Mouse (Mus musculus) retina, postnatal 7 days (tissue): ENCODE measurements around the gene Frmd4b.
A peak's percentile ranks its signal among the peaks of the same experiment; 100 is the strongest.
"Not testable (repeated sequence)": the region's sequence is repeated elsewhere in the genome, so short reads cannot be mapped to it uniquely, and the experiment has no call there.

Experiments used
- DNase-seq: peaks from one replicate; pipeline ENCODE4 v3.0.0-alpha.2; 2012; ENCODE audit warnings: low read depth, low spot score

The Frmd4b gene

DNA sequence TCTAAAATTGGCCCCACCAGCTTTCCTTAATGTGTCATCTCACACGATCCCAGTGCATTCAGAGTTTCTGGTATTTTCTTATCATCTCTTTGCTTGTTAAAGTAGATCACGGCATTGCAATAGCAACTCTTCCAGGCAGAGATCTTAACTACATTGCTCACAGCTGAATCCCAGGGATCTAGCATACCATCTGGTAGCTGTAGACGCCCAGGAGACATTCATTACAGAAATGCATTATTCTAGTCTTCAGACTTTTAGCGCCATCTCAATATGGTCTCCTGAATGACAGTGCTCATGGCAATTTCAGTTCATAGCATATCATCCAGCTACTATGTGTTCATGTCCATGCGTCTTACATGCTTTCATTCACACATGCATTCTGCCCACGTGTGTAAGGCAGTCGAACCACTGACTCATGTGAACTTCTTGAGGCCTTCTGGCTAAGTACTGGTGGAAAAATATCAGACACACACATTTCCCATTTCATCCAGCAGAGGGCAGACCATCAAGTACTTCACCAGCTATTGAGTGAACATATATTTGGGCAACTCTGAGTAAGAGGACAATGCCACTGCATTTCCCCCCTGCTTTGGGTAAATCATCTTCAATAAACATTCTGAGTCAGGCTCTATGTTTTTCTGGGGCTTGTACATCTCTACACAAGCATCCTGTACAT is 197.4 kb downstream of the Frmd4b start:
- peak; percentile 63 for DNase-seq

DNA sequence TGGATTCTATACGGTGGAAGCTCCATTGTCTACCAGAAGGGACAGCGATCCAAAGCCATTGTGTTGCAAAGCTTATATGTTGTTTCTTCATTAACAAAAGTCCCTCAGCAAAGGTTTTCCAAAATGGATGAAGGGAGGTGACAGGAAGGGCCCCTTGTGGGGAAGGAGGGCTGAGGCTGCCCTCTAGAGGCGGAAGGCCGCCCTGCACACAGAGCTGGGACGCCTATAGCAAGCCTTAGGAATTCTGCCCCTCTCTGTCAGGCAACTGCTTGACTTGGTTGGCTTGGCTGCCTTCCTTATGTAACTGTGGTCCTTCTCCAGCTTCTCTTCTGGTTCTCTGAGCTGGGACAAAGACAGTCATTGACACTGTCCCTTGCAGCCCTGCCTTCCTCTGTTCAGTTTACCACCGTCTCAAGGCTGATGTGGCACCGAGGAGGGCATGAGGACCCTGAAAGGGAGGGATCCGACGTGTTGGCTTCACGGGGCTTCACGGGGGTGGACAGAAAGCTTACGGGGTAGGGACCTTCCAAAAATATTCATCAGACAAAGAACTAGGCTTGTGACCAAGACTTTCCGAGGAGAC is 200.3 kb downstream of the Frmd4b start:
- DNase-seq = peak; percentile 42

DNA sequence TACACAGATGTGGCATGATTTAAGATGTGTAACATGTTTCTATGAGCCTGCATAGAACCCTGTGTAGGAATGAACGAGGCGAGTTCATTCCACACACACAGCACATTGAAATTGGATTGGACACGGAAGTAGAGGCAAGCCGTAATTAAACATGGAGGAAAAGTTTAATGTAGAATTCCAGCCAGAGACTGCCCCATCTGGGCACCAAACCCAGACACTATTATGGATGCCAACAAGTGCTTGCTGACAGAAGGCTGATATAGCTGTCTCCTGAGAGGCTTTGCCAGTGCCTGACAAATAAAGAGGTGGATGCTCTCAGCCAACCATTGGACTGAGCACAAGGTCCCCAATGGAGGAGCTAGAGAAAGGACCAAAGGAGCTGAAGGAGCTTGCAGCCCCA is 201.8 kb downstream of the Frmd4b start:
- DNase-seq = not testable (repeated sequence)

DNA sequence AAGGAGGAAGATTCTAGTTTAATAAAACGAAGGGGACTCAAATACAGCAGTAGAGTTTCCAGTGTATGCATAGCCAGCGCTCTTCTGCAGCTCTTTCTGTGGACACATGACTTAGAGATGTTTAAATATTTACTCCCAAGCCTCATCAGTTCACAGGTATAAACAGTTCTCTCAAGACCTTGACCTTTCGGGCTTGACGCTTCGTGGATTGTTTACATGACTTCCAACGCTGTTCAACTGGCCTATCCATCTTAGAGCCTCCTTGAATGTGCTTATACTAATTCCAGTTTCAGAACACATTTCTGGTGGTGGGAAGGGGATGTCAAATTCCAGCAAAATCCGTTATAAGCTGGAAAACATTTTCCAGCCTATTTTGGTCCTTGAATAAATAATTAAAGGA is 203.9 kb downstream of the Frmd4b start:
- DNase-seq = no peak

DNA sequence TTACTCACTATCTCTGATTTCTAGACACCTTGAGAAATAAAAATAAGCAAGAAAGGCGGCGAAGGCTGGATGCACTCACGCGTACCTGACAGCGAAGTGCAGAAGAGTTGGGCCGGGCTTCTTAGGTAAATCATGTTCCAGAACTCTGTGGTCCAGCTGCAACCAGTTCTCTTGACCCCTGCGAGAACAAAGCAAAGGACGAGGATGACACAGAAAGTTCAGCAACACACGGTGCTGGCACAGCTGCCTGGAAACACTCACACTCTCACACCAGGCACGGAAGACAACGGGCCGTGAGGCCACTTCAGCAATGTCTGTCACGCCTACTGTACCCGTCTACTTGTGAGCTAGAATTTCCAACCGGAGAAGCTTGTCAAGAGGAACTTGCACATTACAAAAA is 204.9 kb downstream of the Frmd4b start:
- DNase-seq = no peak

DNA sequence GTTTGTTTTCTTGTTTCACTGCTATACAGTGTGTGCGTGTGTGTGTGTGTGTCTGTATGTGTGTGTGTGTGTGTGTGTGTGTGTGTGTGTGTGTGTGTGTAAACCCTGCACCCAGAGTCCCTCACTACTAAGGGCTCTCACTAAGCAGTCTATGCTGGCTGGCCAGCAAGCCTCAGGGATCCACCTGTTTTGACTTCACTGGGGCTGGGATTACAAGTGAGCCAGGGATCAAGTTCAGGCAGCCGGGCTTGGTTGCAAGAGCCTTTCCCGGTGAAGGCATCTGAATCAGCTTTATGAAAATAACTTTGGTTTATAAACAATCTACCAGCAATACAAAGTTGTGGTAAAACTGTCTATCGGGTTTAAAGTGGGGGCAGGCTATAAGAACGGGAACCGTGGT is 206.0 kb downstream of the Frmd4b start:
- DNase-seq = no peak

DNA sequence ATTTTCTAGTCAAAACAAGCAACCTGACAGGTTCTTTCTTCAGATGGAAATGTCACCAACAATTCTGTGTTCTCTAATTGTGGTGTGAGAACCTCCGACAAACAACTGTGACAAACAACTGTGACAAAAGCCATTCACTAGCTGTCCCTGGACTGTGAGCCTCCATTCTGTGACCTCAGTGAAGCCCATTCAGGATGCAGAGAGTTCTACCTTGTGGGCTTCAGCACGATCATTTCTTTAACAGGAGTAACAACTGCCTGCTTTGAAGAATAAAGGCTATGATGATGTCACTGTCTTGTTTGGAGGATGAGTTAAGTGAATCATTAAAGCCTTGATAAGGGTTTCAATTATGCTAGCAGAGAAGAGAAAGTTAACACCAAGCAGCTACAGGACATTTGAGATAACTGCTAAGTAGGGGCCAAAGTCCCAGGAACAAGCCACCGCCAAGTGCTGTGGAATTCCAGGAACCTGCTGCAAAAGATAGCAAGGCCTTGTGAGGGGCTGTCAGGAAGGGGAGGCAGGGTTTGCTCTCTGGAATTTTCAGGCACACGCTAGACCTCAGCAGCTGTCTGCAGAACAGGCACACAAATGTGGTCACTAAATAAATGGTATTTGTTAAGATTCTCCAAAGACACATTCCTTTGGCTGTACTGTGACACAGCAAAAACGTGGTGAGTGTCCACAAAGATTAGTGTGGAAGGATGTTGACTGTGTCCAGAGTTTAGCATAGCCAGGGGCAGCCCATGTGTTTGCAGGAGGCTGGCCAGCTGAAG is 207.7 kb downstream of the Frmd4b start:
- no peak for DNase-seq

DNA sequence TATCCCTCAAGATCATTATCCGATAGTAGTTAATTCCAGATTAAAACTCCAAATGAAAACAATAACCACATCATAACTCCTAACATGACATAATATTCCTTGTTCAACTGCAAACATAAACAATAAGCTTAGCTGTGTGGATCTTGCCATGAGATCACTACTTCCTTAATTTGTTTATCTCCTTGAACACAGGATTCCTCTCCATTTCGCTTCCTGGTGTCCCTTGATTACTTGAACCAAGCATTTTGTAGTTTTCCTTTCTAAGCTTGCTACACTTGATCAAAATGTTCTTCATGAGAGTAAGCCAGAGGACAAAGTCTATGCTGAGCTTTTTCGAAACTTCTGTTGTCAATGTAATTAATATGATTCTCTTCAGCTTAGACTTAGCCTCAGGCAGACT is 209.4 kb downstream of the Frmd4b start:
- no peak for DNase-seq

DNA sequence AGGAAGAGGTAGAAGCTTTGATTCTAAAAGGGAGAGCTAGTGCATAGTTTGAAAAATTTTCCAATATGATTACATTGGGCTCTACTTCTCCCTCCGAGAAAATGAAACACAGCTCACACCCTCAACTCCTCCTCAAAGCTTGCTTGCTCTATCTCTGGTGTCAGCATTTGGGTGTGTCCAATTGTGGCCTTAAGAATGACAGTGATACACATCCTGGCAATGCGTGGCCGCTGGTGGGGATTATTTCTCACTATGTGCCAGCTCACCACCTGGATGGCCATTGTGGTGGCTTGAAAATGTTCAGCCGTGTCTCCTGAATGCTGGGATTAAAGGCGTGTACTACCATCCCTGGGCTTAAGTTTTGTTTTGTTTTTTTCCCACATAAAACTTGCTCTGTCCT is 209.9 kb downstream of the Frmd4b start:
- no peak for DNase-seq

DNA sequence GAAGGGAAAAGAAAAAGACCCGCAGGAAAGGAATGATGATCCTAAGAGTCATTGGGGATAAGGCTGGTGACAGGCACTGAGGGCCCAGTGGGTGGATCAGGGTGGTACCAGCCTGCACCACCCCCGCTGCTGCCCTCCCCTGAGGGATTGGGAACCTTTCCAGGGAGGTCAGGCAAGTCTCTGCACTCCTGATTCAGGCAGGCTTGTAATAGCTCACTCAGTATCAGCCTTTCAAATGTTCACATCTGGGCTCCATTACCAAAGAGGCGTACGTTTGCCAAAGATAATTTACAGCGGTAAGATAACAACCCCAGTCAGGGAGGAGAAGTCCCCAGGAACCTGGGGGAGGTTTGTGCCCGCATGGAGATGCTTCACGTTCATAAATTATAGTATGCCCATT is 212.0 kb downstream of the Frmd4b start:
- no peak for DNase-seq

DNA sequence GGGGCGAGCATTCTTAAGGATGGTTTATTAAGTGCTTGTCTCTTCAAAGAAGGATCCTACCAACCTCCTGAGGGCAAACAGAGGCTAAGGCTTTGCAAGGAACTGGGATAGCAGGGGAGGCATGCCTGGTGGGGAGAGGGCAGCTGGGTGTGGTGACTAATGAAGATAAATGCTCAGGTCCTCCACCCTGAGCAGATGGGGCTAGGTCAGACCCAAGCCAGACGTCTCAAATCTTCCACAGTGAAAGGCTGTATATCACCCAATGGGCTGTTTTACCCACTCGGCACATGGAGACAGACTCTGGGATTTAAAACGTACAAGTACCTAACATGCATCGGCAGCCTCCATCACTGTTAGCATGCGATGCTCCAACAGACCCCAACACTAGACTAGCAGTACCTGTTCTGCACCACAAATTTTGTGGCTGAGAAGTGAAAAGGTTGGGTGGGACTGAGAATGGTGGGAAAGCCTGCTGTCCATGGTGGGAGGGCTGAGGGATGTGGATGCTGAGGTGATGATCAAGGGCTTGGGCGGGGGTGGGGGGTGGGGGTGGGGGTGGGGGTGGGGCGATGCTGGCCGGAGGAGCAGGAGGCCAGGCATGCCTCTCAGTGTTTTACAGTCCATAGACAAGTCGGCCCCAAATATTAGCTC is 214.4 kb downstream of the Frmd4b start:
- no peak for DNase-seq

DNA sequence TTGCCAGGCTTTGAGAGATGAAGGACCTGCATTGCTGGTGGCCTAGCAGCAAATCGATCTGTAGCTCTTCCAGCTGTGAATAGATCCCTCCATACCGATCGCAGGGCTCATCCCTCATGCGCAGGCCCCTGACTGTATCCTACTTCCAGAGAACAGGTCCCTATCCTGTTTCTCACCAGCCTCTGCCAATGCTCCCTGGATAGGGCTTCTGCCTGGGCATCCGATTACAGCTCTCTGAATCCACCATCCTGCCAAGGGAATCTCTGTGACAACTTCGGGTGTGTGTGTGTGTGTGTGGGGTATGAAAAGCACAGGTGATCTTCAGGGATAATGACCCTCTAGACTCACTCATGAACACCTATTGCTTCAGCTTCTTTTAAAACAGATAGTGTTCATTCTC is 216.9 kb downstream of the Frmd4b start:
- DNase-seq = no peak

DNA sequence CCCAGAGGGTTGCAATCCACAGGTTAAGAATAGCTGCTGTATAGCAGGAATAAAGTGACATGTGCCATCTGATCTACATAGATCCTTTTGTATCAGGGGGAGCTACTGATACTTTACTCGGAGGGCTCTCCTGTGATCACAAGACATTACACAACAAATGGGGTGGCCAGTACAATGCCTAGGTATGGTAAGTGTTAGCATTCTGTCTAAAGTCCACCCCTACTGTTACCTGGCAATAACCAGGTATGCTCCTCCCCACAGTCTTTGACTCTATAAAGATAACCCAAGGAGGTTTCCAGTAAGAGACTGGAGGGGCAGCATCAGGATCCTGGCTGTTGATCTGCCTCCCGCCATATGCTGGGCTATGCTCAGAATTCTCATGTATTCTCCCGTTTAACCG is 219.4 kb downstream of the Frmd4b start:
- no peak for DNase-seq

DNA sequence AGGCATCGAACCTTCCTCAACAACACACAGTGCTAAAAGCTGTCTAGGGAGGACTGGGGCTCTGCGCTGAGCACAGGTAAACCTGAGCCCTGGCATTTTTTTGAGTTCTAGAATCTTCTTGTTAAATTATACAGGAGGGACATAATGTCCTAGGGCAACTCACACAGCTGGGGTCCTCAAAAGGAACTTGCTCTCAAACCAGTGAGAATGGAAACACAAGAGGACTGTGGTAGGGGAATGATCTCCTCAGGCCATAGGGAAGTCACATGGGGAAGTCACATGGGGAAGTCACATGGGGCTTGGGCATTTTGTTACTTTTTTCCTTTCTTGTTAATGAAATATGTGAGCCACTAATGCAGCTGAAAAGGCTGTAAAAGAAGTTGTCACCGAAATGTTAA is 220.4 kb downstream of the Frmd4b start:
- no peak for DNase-seq

DNA sequence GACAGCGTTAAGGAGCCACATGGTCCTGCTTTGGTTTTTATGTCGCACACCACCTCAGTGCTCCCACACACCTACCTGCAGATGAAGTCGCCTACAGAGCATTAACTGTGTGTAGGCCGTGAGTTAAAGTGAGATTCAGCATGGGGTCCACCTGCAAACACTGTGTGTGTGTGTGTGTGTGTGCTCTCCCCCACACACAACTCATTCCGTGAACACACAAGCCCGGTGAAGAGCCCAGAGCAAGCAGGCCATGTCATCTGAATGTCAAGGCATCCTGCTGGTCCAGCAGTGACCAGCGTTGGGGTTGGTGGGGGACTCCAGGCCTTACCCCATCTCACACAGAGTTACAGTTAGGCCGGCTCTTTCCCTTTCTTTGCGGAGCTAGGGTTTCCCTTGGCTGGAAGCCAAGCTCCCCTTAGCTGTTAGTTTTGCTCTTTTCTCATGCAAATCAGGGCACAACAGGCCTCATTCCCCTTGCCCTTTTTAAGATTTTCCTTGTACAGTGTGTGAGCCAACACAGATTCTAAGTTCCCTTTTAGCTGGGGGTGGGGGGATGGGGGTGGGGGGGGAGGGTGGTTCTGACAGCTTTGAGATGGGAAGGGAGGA is 220.9 kb downstream of the Frmd4b start:
- no peak for DNase-seq

DNA sequence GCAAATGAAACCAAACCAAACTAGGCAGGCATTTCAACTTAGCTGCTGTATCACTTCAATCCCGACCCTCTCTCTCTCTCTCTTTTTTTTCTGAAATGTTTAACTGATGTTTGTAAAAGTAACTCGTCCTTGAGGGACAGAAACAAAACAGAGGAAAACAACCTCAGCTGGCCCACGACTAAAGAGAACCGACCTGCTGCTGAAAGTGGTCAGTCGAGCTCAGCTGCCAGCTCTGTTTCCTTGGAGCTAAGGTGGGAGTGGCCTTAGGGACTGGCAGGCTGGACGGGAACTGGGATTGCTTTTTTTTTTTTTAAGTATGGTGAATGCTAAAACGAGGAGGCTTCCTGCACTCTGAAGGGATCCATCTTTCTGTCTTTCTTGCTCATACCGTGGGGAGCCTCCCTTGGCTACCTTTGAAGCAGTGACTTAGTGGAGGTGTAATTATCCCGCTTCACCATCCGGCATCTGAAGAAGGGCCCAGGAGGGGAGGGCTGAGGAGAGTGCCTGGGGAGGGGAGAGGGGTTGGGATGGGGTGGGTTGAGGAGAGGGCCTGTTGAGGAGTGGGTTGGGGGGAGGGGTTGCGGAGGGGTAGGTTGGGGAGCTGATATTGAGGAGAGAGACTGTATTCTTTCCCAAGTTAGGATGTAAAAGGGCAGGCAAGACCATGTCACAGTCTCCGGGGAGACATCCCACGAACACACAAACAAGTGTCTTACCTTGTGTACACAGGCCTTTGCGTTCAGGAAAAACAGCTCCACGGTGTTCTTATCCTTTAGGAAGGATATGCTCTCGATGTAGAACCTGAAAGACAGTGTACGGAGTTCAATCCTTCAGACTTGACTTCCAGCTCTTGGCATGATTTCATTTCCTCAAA is 221.6 kb downstream of the Frmd4b start:
- no peak for DNase-seq

DNA sequence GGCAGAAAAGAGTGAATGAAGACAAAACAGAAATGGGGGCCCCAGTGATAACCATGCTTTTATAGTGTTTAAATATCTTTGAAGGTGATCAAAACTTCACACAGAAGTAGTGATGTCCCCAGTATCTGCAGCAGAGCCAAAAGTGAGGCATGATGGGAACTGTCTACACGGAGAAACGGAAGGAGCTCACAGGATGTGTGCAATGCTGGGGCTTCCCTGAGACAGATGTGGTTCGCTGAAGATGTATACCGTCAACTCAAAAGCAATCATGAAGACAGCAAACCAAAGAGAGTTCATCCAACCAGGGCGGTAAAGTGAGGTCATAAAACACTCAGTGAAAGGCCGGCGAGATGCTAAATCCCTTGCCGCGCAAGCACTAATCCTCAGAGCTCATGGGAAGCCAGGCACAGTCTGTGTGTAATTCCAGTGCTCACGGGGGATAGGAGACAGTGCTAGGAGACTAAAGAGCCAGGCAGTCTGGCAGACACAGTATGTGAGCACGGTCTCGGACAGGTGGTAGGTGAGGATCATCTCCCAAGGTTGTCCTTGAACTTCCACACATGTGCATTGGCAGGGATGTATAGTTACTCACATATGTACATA is 222.8 kb downstream of the Frmd4b start:
- DNase-seq = peak; percentile 31

DNA sequence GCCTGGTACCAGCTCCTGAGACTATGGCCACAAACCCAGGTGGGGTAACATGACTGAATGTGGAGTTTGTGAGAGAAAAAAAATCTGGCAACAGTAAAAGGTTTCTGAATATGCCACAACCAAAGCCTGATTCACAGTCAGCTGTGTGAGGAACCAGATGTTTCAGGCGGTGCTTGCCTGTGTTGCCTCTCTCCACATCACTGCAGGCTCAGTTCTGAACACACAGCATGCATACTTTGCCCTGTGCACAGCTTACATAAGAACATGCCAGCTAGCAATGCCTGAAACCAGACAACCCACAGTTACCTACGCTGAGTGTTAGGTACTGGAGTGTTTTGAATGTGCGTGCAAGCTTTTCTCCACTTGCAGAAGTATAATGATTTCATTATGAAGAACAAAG is 224.4 kb downstream of the Frmd4b start:
- DNase-seq = no peak

DNA sequence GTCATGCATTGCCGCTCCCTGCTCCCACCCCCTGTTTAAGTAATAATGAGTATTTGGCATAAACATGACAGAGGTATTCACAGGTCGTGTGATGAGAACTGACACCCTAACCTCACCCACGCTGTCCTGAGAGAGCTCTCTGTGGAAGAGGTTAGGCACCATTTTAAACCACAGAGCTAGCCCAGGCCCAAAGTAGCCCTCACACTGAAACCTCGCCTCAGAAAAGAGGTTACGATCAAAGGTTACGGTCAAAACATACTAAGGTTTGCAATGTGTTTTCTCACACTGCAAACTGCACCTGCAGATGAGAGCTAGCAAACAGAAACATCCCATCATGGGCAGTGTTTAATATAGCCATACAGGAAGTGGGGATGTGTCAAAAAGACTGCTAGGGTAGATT is 230.0 kb downstream of the Frmd4b start:
- no peak for DNase-seq

DNA sequence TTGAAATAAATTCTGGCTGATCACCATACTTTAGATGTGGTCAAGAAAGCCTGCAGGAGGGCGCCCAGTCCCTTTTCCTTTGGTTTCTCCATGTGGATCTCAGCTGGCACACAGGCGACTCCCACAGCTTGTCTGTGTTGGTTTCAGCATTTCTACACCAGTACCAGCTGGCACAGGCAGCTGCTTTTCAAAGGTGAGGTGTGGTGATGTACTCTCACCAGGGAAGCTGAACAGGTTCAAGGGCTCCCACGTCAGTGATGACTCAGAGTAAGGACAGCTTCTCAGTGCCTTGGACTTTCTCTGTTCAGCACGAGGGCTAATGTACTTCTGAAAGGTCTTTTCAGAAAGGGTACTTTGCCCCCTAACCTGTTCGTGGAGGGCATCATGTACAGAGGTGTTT is 232.4 kb downstream of the Frmd4b start:
- no peak for DNase-seq

DNA sequence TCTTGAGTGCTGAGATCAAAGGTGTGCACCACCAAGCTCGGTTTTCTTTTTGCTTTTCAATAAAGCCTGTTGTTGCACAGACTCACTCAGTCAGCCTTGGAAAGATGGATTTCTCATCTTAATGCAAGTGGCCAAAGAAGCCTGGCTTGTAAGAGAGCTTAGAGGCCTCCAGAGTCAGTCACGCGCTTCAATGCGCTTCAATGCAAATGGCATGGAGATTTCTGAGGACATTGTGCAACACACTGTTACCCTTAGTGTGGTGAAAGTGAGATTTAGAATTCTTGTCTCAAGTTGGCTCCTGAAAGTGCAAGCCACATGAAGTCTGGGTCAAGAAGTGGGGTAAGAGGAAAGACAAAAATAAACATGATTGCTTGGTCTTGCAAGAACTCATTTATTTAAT is 236.1 kb downstream of the Frmd4b start:
- DNase-seq = no peak
